Mouse (Mus musculus) small intestine, adult 2 months (tissue): ENCODE data around the gene Ildr1.

Source experiments
- CTCF ChIP-seq: fragments of 200-500 bp; IDR thresholded peaks from 2 replicates; pipeline ENCODE4 v1.5.1; 2012; ENCODE audit warnings: low read depth, mild to moderate bottlenecking, control low read depth, inconsistent platforms, low read length, moderate library complexity, mixed read lengths; ENCODE audit not compliant: insufficient replicate concordance, insufficient read length; ENCODE audit errors: extremely low read depth
- POLR2A ChIP-seq: fragments of 200-500 bp; IDR thresholded peaks from 2 replicates; pipeline ENCODE4 v1.6.1; 2012; ENCODE audit warnings: low read depth, mild to moderate bottlenecking, control low read depth, inconsistent platforms, low read length, moderate library complexity

GRCm38 (mm10) chr16:36711760-36712159 lies 18.0 kb downstream of the Ildr1 start:
- TF ChIP-seq POLR2A, result no peak
- TF ChIP-seq CTCF, result no peak
